Mouse (Mus musculus) liver, embryonic 15.5 days (tissue): ENCODE data around the gene Vmn1r118. TPM values are rescaled to one million over a fixed set of nuclear protein-coding genes. Genes with fewer than 3 reads are reported as not detected.
"Not testable (repeated sequence)": the region's sequence is repeated elsewhere in the genome, so short reads cannot be mapped to it uniquely, and the experiment has no call there.

Source experiments
- ATAC-seq: fragments of 200-750 bp; cut with Nextera tagmentation; 2 replicates; pipeline ENCODE4 v1.8.0; 2017; ENCODE audit warnings: moderate number of reproducible peaks, mild to moderate bottlenecking, moderate library complexity; ENCODE audit not compliant: insufficient read depth
- H3K27ac ChIP-seq: fragments of 300-500 bp; sonication (generic); replicated peaks from 2 replicates; pipeline ENCODE4 v1.5.1; 2015; ENCODE audit warnings: mild to moderate bottlenecking, inconsistent platforms
- H3K27me3 ChIP-seq: fragments of 300-500 bp; sonication (generic); 2 replicates; pipeline ENCODE4 v1.6.1; 2015; ENCODE audit warnings: mild to moderate bottlenecking, inconsistent platforms
- H3K36me3 ChIP-seq: fragments of 300-500 bp; sonication (generic); replicated peaks from 2 replicates; pipeline ENCODE4 v1.6.1; 2015; ENCODE audit warnings: moderate library complexity, mild to moderate bottlenecking, inconsistent platforms
- H3K4me1 ChIP-seq: fragments of 300-500 bp; sonication (generic); replicated peaks from 2 replicates; pipeline ENCODE4 v1.6.1; 2015; ENCODE audit warnings: inconsistent platforms
- H3K4me2 ChIP-seq: fragments of 300-500 bp; sonication (generic); 2 replicates; pipeline ENCODE4 v1.6.1; 2015; ENCODE audit warnings: moderate library complexity, mild to moderate bottlenecking, inconsistent platforms
- H3K4me3 ChIP-seq: fragments of 300-500 bp; sonication (generic); replicated peaks from 2 replicates; pipeline ENCODE4 v1.5.1; 2015; ENCODE audit warnings: mild to moderate bottlenecking, inconsistent platforms
- H3K9ac ChIP-seq: fragments of 300-500 bp; sonication (generic); 2 replicates; pipeline ENCODE4 v1.6.1; 2015; ENCODE audit warnings: moderate library complexity, mild to moderate bottlenecking, inconsistent platforms
- H3K9me3 ChIP-seq: fragments of 300-500 bp; sonication (generic); replicated peaks from 2 replicates; pipeline ENCODE4 v1.6.1; 2016; ENCODE audit warnings: inconsistent platforms
- WGBS: fragments of 180-500 bp; shearing (Covaris S2); methylation state at CpG from one replicate; pipeline ENCODE4 v1.1.7; 2015; ENCODE audit warnings: mixed read lengths; ENCODE audit not compliant: insufficient replicate concordance; 5-methylcytosine and 5-hydroxymethylcytosine counted together
- polyA plus RNA-seq: library from polyadenylated mRNA; unstranded; fragments of >200 nt; fragmentation: Nextera tagmentation; extraction: Ambion mirVana; gene quantifications from 2 replicates; pipeline ENCODE4 v1.2.1, GENCODE M21; 2015

The Vmn1r118 gene
- polyA plus RNA-seq = not detected in 2 replicates

GRCm38 (mm10) chr7:20912247-20912646, at the start of gene Vmn1r118:
TSS of gene Vmn1r118 (minus strand) at chr7:20912347.
- H3K4me3 ChIP-seq, H3K36me3 ChIP-seq, H3K9ac ChIP-seq, H3K27me3 ChIP-seq, H3K9me3 ChIP-seq, H3K4me1 ChIP-seq, H3K27ac ChIP-seq, H3K4me2 ChIP-seq, ATAC-seq: not testable (repeated sequence)
- WGBS = no CpG with 5 or more reads among the region's 2 CpGs

- WGBS = no CpG with 5 or more reads among the region's 2 CpGs
- H3K4me2 ChIP-seq, H3K4me3 ChIP-seq, H3K9me3 ChIP-seq, H3K9ac ChIP-seq, H3K27me3 ChIP-seq, ATAC-seq, H3K27ac ChIP-seq, H3K36me3 ChIP-seq, H3K4me1 ChIP-seq: not testable (repeated sequence)
Measured at GRCm38 (mm10) chr7:20884021-20884420, 28.1 kb downstream of the Vmn1r118 start, which contains the start of gene Vmn1r117. TSS of gene Vmn1r117 (minus strand) at chr7:20884121.

DNA sequence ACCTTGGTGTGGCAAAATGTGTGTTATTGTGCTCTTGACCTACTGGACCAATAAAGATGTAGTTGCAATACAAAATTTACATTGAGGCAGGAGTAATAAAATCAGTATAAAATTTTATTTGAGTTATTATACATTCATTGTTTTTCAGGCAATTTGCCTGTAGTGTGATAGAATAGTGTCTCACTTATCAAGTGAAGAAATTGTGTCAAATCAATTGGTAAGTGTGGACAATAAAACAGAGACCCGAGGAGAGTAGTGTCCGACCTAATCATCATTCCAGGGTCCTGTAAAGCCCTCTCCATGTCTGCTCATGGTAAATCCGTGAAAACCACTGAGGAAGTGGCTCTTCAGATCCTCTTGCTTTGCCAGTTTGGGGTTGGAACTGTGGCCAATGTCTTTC, 40.2 kb downstream of the Vmn1r118 start, which contains the start of gene Vmn1r116:
Gene Vmn1r116 (plus strand): TSS at position 301 of the 400 bp plus-strand sequence.
- ATAC-seq = not testable (repeated sequence)
- WGBS = 54% methylated on average over 3 of the region's 3 CpGs

More for the DNA sequence above, 40.2 kb downstream of the Vmn1r118 start, which contains the start of gene Vmn1r116:
- not testable (repeated sequence) for H3K4me2 ChIP-seq, H3K9me3 ChIP-seq, H3K9ac ChIP-seq, H3K27me3 ChIP-seq, H3K4me3 ChIP-seq, H3K4me1 ChIP-seq, H3K36me3 ChIP-seq, H3K27ac ChIP-seq

Other genes with a start within 250 kb of the Vmn1r118 start
- gene Vmn1r107, start 243.4 kb downstream of the Vmn1r118 start, polyA plus RNA-seq = not detected in 2 replicates
- not detected in 2 replicates for gene Vmn1r111, start 209.1 kb downstream of the Vmn1r118 start, polyA plus RNA-seq
- gene Gm10668, start 181.7 kb downstream of the Vmn1r118 start, polyA plus RNA-seq = not detected in 2 replicates
- not detected in 2 replicates for gene Vmn1r112, start 141.2 kb downstream of the Vmn1r118 start, polyA plus RNA-seq
- gene Vmn1r113, start 125.1 kb downstream of the Vmn1r118 start, polyA plus RNA-seq = not detected in 2 replicates
- gene Vmn1r114, start 100.2 kb downstream of the Vmn1r118 start, polyA plus RNA-seq = not detected in 2 replicates
- gene Vmn1r115, start 67.4 kb downstream of the Vmn1r118 start, polyA plus RNA-seq = not detected in 2 replicates
- not detected in 2 replicates for gene Vmn1r116, start 40.1 kb downstream of the Vmn1r118 start, polyA plus RNA-seq
- gene Vmn1r117, start 28.2 kb downstream of the Vmn1r118 start, polyA plus RNA-seq = not detected in 2 replicates
- not detected in 2 replicates for gene Vmn1r119, start 100.1 kb upstream of the Vmn1r118 start, polyA plus RNA-seq
- gene Vmn1r120, start 141.4 kb upstream of the Vmn1r118 start, polyA plus RNA-seq = not detected in 2 replicates
- not detected in 2 replicates for gene Vmn1r121, start 186.2 kb upstream of the Vmn1r118 start, polyA plus RNA-seq
- not detected in 2 replicates for gene Vmn1r122, start 221.8 kb upstream of the Vmn1r118 start, polyA plus RNA-seq
- gene Vmn1r123, start 249.8 kb upstream of the Vmn1r118 start, polyA plus RNA-seq = not detected in 2 replicates